Mouse (Mus musculus): Measurements from ENCODE around the gene Stxbp4. TPM values are rescaled to one million over a fixed set of nuclear protein-coding genes. Genes with fewer than 3 reads are reported as not detected.

The Stxbp4 gene
- total RNA-seq, 2 experiments from 2014 or later: 12.3 to 13.0 TPM

GRCm38 (mm10) chr11:90548560-90548959 is 89.3 kb downstream of the Stxbp4 start:
- intact Hi-C loops (cut with DNase I): loop anchor here (2.0 kb wide), 2 partner anchors 130 to 158 kb away; partner anchors contain the start of gene Hlf
- no peak for TF ChIP-seq CTCF (IDR thresholded peaks at IDR 0.05)
- peak overlapping the region; percentile 74 for H3K27ac ChIP-seq
- peak; percentile 22 to 39 for DNase-seq (ENCODE audit: extremely low spot score in 1 of 2, low spot score in 2 of 2)
- H3K4me3 ChIP-seq: peak overlapping the region; percentile 4; the same call in 1 of the 2 replicates

GRCm38 (mm10) chr11:90538636-90539263 is 99.1 kb downstream of the Stxbp4 start:
- Histone ChIP-seq H3K27ac (no peak overlapping the region), H3K4me3 (no peak overlapping the region)
- DNase-seq (ENCODE audit: extremely low spot score in 1 of 2, low spot score in 2 of 2): no peak
- no peak for TF ChIP-seq CTCF (IDR thresholded peaks at IDR 0.05)
- intact Hi-C loops (cut with DNase I): no loop called here

- no peak for DNase-seq (ENCODE audit: extremely low spot score in 1 of 2, low spot score in 2 of 2)
- Histone ChIP-seq H3K4me3 (no peak overlapping the region), H3K27ac (no peak overlapping the region)
- no peak for TF ChIP-seq CTCF (IDR thresholded peaks at IDR 0.05)
- intact Hi-C loops (cut with DNase I): no loop called here
Observed at GRCm38 (mm10) chr11:90525311-90525710, 112.6 kb downstream of the Stxbp4 start.

GRCm38 (mm10) chr11:90521040-90521439 is 116.8 kb downstream of the Stxbp4 start:
- H3K27ac ChIP-seq: no peak overlapping the region
- no peak for TF ChIP-seq CTCF (IDR thresholded peaks at IDR 0.05)
- DNase-seq (ENCODE audit: extremely low spot score in 1 of 2, low spot score in 2 of 2): peak in 1 of 2 experiments; percentile 21
- H3K4me3 ChIP-seq: no peak overlapping the region
- intact Hi-C loops (cut with DNase I): no loop called here

GRCm38 (mm10) chr11:90517750-90518149 is 120.1 kb downstream of the Stxbp4 start:
- Histone ChIP-seq H3K27ac (no peak overlapping the region), H3K4me3 (no peak overlapping the region)
- no peak for DNase-seq (ENCODE audit: extremely low spot score in 1 of 2, low spot score in 2 of 2)
- intact Hi-C loops (cut with DNase I): no loop called here
- no peak for TF ChIP-seq CTCF (IDR thresholded peaks at IDR 0.05)

GRCm38 (mm10) chr11:90512538-90513219 is 125.2 kb downstream of the Stxbp4 start:
- TF ChIP-seq CTCF (IDR thresholded peaks at IDR 0.05): no peak
- no peak overlapping the region for H3K4me3 ChIP-seq
- H3K27ac ChIP-seq: no peak overlapping the region
- DNase-seq (ENCODE audit: extremely low spot score in 1 of 2, low spot score in 2 of 2): no peak
- intact Hi-C loops (cut with DNase I): loop anchor here (5.0 kb wide), 1 partner anchor 95 kb away; no protein-coding TSS in a partner anchor

GRCm38 (mm10) chr11:90501846-90502245 is 136.0 kb downstream of the Stxbp4 start:
- H3K4me3 ChIP-seq: no peak overlapping the region
- intact Hi-C loops (cut with DNase I): no loop called here
- no peak overlapping the region for H3K27ac ChIP-seq
- DNase-seq (ENCODE audit: extremely low spot score in 1 of 2, low spot score in 2 of 2): no peak
- TF ChIP-seq CTCF (IDR thresholded peaks at IDR 0.05): no peak

- intact Hi-C loops (cut with DNase I): no loop called here
- no peak for DNase-seq (ENCODE audit: extremely low spot score in 1 of 2, low spot score in 2 of 2)
- H3K27ac ChIP-seq: no peak overlapping the region
- no peak for TF ChIP-seq CTCF (IDR thresholded peaks at IDR 0.05)
- no peak overlapping the region for H3K4me3 ChIP-seq
Observed at GRCm38 (mm10) chr11:90499918-90500317, 138.0 kb downstream of the Stxbp4 start.

- TF ChIP-seq CTCF (IDR thresholded peaks at IDR 0.05): no peak
- no peak overlapping the region for H3K27ac ChIP-seq
- no peak for DNase-seq (ENCODE audit: extremely low spot score in 1 of 2, low spot score in 2 of 2)
- intact Hi-C loops (cut with DNase I): no loop called here
- H3K4me3 ChIP-seq: no peak overlapping the region
Observed at GRCm38 (mm10) chr11:90498461-90498860, 139.4 kb downstream of the Stxbp4 start.

GRCm38 (mm10) chr11:90494981-90495380 is 142.9 kb downstream of the Stxbp4 start:
- Histone ChIP-seq H3K27ac (no peak overlapping the region), H3K4me3 (no peak overlapping the region)
- TF ChIP-seq CTCF (IDR thresholded peaks at IDR 0.05): no peak
- intact Hi-C loops (cut with DNase I): no loop called here
- DNase-seq (ENCODE audit: extremely low spot score in 1 of 2, low spot score in 2 of 2): no peak

GRCm38 (mm10) chr11:90492511-90492910 is 145.4 kb downstream of the Stxbp4 start:
- intact Hi-C loops (cut with DNase I): no loop called here
- H3K4me3 ChIP-seq: no peak overlapping the region
- no peak for DNase-seq (ENCODE audit: extremely low spot score in 1 of 2, low spot score in 2 of 2)
- H3K27ac ChIP-seq: no peak overlapping the region
- TF ChIP-seq CTCF (IDR thresholded peaks at IDR 0.05): no peak

- TF ChIP-seq CTCF (IDR thresholded peaks at IDR 0.05): no peak
- intact Hi-C loops (cut with DNase I): no loop called here
Observed at GRCm38 (mm10) chr11:90489166-90489565, 148.7 kb downstream of the Stxbp4 start.

More at GRCm38 (mm10) chr11:90489166-90489565, 148.7 kb downstream of the Stxbp4 start:
- Histone ChIP-seq H3K27ac (no peak overlapping the region), H3K4me3 (no peak overlapping the region)
- no peak for DNase-seq (ENCODE audit: extremely low spot score in 1 of 2, low spot score in 2 of 2)
